Mouse (Mus musculus) layer of hippocampus, postnatal 36 days (tissue): Measurements from ENCODE around the gene Cyb5rl. TPM values are rescaled to one million over a fixed set of nuclear protein-coding genes. Genes with fewer than 3 reads are reported as not detected.

ENCODE experiments used
- DNase-seq, 2 experiments: peaks; one replicate each; pipeline ENCODE4 v3.0.0; 2022
- total RNA-seq, 2 experiments: library from RNA; stranded (reverse); gene quantifications; 2 replicates each; pipeline ENCODE4 v1.2.3; 2021

Cyb5rl gene
- total RNA-seq = 10 to 100 TPM in 1 of 2 experiments, 1 to 10 TPM in 1; 8.2 to 10.2 TPM

DNA sequence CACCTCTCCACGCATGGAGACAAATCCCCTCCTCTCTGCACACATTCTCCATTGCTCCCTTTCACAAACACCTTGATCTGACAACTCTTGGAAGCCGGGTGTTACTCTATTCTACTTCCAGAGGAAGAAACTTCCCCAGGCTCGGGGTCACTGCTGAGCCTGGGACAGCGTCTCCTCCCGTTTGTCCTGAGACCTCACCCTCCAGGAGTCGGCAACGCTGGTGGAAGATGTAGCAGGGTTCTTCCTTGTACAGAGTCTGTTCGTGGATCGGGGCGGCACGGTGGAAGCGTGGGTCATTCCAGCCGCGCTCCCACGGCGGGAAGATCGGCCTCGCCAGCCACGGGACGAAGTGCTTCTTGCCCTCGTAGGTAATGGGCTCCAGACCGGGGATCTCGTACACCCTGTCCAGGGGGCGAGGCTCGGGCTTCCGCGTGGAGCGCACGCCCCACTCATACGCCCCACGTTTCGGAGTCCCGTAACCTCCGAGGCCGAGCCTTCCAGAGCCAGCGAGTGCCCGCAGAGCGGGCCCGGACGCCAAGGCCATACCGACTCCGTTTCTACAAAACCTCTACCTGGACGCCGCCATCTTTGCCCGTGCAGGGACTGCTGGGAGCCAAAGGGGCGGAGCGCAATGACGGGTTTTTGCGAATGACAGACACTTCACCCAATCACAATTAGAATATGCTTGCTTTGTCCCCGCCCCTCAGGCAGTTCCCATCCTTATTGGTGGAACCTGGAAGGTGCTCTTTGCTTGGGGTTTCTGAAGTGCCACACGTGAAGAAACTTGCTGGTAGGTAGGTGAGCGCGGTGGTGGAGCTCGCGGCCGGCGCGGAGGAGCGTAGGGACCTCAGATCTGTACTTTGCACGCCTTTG, at the start of gene Cyb5rl, which contains the start of gene Mrpl37:
Gene Cyb5rl, plus strand, starts transcription at position 737 of the 873 bp plus-strand sequence.
Gene Mrpl37, minus strand, starts transcription at position 617 of the 873 bp plus-strand sequence.
- DNase-seq = peak; percentile 95 to 97

DNA sequence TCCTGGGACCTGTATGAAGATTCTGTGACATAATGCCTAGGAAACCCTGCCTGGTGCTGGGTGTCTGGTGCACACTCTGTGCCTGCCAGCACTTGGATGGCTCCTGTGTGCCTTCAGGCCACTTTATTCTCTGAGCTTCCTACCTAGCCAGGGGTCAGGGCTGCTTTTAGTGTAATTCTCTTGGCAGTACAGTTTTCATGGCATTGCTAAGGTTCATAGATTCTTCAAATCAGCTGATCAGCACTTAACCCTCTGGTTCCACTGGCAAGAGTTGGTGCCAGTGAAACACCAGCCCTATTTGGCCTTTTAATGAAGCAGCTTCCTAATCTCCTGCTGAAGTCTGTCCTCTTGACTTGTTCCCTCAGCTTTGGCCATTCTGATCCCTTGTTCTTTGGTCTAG, 49.5 kb upstream of the Cyb5rl start:
- DNase-seq = no peak

DNA sequence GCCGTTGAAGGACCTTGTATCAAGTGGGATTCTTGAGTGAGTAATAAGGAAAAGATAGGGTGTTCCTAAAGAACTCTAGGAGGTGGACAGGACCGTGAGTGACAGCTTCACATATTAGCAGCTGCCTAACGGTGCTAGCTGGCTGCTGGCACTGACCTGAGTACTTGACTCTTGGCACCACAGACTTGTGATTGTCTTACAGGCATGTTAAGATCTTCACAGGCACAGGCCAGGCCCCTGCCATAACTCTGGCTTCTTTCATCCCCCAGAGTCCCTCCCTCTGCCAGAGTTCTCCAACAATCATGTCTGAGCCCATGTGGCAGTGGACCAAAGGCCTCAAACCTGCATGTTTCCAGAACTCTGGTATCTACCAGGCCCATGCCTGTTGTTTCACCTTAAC, 48.3 kb upstream of the Cyb5rl start:
- DNase-seq = no peak

DNA sequence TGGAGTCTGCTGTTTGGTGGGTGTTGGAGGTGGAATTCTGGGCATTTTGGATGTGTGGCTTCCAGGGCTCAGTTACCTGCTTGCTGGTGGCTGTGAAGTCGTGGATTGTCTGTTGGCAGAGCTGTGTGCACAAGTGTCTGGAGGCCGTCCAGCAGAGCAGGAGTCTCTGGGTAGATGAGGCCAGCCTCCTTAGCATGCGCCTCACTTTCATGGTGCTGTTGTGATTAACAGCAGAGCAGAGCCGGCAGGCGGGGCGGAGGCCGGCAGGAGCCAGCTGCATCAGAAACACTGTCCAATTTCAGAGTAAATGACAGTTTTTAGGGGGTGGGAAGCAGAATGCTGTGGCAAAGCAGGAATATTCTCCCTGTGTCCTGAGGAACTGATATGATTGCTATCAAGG, 47.8 kb upstream of the Cyb5rl start:
- DNase-seq = peak; percentile 38 to 62

DNA sequence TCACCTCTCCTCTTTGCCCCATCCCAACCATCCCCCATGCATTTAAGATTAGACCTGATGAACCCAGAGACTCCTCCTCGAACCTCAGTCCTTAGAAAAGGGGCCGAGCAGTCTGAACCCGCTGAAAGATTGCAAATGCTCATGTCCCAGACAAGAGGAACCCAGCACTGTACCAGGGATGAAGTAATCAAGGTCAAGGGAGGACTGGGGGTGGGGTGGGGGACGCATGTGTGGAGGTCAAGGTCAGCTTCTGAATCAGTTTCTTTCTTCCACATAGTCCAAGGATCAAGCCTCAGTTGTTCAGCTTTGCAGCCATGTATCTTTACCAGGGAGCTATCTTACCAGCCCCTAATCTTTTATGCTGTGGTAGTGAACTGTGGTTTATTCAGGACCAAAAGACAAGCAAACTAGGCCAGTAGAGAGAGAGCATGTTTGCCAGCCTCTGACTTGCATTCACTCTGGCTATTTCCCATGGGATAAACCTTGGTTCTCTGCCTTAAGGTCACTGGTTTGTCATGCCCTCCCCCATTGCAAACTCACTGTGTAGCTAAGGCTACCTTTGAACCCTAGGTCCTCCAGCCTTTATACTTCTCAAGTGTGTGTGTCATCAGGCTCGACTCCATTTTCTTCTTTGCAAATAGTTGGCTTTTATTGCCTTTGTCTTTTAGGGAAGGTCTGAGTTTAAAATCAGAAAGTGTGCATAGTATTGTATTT, 46.3 kb upstream of the Cyb5rl start:
- DNase-seq = no peak

DNA sequence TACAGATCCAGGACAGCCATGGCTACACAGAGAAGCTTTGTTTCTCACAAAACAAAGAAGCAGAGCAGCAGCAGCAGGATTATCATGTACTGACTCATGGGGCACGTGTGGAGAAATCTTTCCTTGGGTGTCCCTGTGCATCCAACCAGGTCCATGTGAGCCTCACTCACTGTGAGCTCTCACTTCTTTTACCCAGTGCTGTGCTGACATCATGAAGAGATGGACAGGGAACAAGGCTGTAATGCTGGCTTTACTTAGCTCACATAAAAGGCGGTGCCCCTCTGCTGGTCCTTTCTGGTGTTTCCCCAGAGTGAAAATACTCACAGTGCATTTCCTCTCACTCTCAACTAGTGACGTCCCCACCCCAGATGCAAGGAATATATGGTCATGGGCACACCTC, 45.3 kb upstream of the Cyb5rl start:
- DNase-seq = no peak

DNA sequence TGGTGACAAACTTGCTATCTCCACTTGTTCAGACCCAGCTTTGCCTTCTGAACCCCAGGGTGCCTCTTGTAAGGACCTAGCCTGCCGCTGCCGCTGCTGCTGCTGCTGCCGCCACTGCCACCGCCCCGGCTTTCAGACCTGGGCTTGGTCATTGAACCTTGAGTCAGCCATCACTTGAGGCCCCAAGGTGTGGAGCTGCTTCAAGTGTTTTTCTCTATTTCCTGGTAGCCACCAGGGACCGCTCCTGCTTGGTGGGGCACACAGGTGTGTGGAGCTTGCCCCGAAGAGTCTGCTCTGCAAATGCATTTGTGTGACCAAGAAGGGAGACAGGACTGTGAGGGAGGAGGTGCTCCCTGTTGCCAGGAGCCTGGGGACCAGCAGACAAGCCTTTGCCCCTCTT, 41.9 kb upstream of the Cyb5rl start:
- no peak for DNase-seq

DNA sequence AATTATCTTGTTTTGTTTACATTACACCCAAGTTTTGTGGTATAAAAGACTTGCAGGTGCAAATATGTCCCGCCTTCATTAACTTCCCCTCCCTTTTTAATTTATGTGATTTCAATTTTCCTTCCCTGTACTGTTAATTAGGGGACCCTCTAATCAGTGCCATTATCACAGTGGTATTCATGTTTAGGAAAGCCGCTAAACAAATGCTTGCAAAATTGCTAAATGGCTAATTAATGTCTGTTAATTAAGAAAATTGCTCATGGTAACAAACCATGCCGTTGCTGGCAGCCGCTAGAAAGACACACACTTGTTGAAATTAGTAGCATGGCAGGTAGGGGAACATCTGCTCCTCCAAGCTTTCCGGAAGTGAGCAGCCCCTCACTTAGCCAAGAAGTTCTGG, 41.4 kb upstream of the Cyb5rl start:
- DNase-seq = no peak

DNA sequence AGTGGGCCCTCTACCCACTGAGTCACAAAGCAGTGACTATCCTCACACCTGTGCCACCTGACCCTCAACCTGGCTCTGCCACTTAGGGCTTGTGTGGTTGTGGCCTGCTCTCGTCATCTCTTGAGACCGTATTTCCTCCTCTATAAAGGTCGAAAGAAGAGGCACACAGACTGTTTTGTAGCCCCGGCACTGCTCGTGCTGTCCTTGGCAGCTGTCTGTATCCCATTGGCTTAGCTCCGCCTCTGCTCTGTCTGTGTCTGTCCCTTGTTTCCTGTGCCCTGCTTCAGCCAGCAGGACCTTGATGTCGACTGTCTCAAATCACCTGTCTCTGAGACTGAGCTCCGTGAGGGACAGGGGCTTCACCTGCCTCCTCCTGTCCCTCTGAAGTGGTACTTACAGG, 40.3 kb upstream of the Cyb5rl start:
- no peak for DNase-seq

DNA sequence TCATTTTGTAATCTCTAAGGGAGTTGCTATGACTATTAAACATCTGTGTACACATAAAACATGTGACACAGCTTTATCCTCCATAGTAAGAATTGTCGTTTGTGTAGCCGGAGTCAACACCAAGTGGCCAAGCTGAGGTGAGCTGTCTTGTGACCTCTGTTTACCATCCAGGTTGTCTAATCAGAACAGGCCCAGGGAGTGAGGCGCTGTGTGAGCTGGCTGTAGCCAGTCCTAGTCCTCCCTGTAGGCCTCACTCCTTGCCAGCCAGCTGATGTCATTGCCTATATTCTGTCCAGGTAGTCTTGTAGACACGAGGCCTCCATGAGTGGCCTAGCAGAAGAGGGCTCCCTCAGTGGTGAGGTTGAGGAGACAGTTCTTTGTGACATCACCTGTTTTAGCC, 31.1 kb upstream of the Cyb5rl start:
- DNase-seq = no peak

DNA sequence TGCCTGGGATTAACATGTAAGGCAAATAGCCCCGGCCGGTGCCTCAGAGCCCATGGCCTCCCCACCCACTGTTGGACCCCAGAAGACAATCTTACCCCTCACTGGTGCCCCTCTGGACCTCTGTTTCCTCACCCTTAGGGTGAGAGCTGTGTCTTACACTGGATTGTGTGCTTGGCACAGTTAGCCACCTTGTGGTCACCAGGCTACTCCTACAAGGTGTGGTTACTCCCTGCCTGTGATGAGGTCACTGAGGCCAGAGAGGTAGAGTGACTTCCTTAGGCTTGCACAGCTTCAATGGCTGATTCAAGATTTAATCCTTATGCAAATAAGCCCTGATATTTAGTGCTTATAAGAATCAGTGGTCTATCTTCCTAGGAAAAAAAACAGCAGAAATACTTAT, 29.8 kb upstream of the Cyb5rl start:
- no peak for DNase-seq

DNA sequence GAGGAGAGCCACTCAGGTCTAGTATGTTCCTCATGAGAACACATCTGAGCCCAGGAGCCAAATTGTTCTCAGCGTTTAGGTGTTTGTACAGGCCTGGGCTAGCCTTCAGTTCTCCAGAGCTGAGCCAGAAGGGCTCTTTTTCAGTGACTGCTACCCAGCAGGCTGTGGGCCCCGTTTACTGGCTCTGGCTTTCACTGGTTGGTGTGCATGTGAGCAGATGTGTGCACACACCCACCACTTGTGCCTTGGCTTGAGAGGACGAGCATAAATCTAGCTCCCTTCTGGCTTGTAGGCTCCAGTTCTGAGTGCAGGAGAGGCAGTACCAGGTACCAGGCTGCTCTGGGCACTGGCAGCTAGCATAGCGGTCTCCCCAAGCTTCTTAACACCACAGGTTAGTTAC, 28.5 kb upstream of the Cyb5rl start:
- no peak for DNase-seq

DNA sequence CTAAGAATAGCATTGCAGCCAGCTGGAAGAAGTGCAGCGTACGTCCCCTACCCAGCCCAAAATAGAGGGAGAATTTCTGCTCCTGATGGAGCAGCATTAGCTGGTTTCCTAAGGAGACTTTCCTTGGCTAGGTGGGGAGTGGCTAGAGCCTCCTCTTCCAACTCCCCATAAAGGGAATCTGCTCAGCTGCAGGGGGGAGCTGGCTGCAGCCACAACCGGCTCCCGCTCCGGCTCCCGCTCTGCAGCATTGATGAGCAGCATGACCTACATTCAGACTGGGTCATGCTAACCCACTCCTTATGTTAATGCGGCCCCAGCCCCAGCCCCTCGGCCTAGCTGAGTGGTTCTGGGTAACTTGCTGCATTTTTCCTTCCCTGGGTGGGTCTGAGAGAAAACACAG, 27.5 kb upstream of the Cyb5rl start:
- no peak for DNase-seq

DNA sequence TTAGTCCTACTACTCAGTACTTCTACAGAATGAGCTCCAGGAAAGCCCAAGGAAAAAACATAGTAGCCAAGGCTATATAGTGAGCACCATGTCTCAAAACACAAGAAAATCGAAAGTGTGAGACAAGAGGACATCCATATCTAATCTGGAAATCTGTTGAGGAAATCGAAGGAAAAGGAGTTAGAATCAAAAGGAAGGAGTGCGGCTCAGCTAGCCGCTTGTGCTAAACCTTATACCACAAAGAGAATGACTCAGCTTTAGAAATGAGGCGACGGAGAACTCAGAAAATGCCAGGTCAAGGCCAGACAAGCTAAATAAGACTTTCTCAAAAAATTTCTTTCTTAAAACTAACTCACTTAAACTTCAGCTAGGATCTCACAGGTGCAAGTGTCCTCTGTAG, 24.5 kb upstream of the Cyb5rl start:
- DNase-seq = no peak

DNA sequence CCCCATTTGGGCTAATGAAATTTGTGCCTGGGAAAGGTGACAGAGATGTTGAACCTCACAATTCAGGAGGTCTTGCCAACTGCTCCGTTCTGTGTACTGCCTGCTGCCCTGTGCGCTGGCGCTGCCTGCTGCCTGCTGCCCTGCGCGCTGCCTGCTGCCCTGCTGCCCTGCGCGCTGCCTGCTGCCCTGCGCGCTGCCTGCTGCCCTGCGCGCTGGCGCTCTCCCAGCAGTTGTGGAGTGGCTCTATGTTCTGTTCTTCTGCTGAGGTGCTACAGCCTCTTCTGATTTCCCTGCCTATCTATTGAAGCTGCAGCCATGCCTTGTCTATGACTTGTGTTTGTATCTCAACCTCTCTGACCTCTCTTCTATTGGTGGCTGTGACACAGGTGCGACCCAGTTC, 21.6 kb upstream of the Cyb5rl start:
- no peak for DNase-seq

DNA sequence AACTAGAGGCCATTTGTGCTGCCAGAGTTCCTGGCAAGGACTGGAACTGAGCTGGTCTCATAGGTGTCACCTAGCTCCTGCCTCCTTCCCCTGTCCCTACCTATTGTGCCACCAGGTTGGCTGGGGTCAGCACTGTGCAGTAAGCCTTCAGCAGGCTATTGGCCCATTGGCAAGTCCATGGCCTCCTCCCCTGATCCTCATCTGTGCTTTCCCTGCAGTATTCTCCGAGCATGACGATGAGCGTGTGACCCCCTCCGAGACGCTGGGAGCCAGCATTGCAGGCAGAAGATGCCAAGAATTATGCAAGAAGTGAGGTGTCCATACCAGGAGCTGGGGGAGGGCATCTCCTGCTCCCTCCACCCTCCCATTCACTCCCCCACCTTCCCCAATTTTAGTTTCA, 19.0 kb upstream of the Cyb5rl start:
- DNase-seq = no peak

DNA sequence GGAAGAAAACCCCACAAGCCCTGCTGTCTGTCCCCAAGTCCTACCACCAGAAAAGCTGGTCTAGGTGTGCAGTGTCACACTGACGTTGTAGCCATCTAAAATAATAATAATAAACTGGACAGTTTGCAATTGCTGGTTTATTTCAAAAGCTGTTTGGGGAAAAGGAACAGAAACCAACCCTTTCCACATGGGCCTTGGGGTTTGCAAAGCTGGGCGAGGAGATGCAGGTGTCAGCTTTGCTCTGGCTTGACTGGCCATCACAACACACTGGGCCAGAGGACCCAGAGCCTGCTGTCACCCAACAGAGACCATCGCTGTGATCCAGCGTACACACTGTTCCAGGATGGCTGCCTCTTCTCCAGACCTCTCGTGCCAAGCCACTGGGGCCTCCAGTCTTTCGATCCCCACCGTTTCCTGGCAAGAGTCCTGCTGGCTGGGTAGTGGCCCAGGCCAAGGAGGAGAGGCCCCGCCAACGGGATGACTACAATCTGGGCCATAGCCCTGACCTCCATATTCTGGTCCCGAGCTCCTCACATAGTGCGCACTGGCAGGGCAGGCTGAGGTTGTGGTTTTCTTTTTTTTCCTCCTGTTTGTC, 18.1 kb upstream of the Cyb5rl start:
- DNase-seq = peak; percentile 42 to 48

DNA sequence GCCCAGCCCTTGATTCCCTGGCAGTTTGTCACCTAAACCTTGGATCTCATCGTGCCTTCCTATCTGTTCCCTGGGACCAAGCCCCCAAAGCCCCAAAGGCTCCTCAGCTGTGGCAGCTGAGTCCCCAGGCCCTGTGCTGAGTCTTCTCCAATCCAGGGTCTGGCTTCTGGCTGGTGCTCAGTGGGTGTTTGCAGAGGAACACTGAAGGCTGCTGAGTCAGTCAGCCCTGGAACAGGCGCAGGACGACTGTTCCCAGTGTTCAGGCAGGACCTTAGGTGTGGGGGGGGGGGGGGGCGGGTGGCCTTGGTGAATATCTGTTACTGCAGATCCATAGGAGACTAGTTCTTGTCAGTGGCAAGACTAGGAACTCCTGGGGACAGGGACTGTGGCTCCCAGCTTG, 14.9 kb upstream of the Cyb5rl start:
- DNase-seq = no peak

DNA sequence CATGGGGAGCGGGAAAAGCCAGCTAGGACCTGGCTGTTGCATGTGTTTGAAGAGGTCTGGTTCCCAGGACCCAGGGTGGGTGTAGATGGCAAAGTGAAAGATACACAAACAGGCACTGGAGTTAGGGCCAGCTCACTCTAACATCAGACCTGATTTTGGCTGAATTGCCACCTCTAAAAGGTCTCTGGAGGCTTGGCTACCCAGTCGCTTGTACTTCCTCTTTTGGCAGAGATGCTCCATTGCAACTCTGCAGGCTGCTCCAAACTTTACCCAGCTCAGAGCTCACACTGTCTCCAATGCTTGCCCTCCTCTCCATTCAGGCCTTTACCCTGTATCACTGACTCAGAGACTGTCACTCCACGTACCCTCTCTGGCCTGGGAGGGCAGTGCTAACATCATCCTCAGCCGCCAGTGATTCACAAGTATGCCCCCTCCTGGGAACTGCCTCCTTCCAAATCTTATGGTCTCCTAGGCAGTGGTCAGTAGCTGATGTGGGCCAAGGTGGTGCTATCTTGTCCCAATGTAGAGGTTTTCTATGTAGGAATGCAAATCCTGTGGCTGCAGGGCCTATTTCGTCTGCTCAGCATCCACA, 13.7 kb upstream of the Cyb5rl start:
- no peak for DNase-seq

DNA sequence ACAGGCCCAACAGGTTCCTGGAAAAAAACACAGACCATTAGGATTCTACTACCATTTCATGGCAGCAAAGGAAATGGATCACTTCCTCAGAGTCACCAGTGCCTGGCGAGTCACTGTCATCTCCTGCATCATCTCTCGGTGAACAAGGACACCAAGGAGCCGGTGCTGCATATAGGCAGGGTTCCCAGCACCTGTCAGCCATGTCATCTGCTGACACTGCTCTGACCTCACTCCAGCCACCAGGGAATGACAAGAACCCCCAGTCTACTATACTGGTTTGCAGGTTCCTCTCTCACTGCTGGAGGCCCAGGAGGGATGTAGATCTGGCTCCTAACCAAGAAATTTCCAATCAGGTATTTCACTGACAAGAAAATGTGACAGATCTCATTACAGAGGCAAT, 10.7 kb upstream of the Cyb5rl start:
- no peak for DNase-seq

DNA sequence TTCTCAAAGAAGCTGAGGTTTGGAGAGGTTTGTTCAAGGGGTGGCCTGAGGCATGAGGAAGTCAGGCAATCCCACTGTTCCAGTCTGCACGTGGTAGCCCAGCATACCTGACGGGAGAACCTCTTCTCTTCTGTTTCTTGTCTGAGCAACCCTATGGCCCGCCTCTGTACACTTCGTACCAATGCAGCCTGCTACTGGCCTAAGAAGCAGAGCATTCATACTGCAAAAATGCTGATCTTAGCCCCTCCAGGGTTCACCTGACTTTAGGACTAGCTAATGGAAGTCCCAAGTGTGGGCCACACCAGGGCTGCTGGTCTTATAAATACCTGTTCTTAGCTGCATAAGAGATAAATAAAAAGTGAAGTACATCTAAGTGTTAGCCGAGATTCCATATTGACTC, 8.4 kb upstream of the Cyb5rl start:
- DNase-seq = no peak

DNA sequence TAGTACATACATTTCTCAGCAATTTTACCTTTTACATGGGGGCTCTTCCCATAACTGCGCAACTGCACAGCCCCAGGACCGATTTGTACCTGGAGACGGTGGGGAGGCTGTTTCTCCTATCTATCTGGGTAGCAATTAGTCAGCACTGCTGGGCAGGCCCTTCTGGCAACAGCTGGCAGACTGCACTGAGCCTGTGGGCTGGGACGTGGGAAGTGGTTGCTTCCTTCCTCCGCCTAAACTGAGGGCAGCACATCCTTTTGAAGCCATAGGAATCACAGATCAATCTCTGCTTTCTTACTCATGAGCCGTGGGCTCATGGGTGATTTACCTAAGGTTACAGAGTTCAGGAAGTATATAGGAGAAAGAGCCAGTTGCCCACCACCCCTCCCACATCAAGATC, 8.0 kb upstream of the Cyb5rl start:
- no peak for DNase-seq

DNA sequence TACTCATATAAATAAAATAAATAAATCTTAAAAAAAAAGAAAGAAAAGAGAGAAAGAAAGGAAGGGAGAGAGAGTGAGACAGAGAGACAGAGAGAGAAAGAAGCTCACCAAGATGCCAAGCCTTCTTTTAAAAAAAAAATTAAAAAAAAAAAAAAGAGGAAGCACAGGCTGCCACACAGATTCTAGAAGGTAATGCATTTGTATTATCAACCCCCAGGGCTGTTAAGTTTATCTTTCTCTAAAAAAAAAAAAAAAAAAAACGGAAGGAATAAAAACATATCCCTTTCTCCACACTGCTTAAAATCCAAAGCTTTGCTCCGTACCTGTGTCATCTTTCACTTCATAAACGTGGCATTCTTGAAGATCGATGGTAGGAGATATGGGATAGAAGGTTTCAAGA, 5.2 kb upstream of the Cyb5rl start:
- DNase-seq = no peak
